Mouse (Mus musculus) midbrain, postnatal 0 days (tissue): ENCODE results near the gene Olfr111. TPM values are rescaled to one million over a fixed set of nuclear protein-coding genes. Genes with fewer than 3 reads are reported as not detected.
"Not testable (repeated sequence)": the region's sequence is repeated elsewhere in the genome, so short reads cannot be mapped to it uniquely, and the experiment has no call there.

Experiments
- ATAC-seq: fragments of 200-750 bp; cut with Nextera tagmentation; 2 replicates; pipeline ENCODE4 v1.8.0; 2017; ENCODE audit warnings: moderate number of reproducible peaks, mild to moderate bottlenecking, moderate TSS enrichment, moderate library complexity; ENCODE audit not compliant: low FRiP score
- DNase-seq: peaks from one replicate; pipeline ENCODE4 v3.0.0-alpha.2; 2015; ENCODE audit warnings: low spot score
- H3K27ac ChIP-seq: fragments of 300-500 bp; sonication (generic); 2 replicates; pipeline ENCODE4 v1.5.1; 2014; ENCODE audit warnings: low read depth, mild to moderate bottlenecking, low read length, mixed read lengths
- H3K27me3 ChIP-seq: fragments of 300-500 bp; sonication (generic); 2 replicates; pipeline ENCODE4 v1.6.1; 2014; ENCODE audit warnings: low read length, control low read depth, mixed read lengths; ENCODE audit not compliant: insufficient read depth
- H3K36me3 ChIP-seq: fragments of 300-500 bp; sonication (generic); 2 replicates; pipeline ENCODE4 v1.6.1; 2014; ENCODE audit warnings: low read length, control low read depth, mixed read lengths; ENCODE audit not compliant: insufficient read depth
- H3K4me1 ChIP-seq: fragments of 300-500 bp; sonication (generic); 2 replicates; pipeline ENCODE4 v1.6.1; 2014; ENCODE audit warnings: mild to moderate bottlenecking, control low read depth, antibody characterized with exemption, low read length, mixed read lengths; ENCODE audit not compliant: insufficient read depth
- H3K4me2 ChIP-seq: fragments of 300-500 bp; sonication (generic); 2 replicates; pipeline ENCODE4 v1.6.1; 2014; ENCODE audit warnings: low read depth, mild to moderate bottlenecking, low read length, mixed read lengths; ENCODE audit not compliant: poor library complexity, severe bottlenecking
- H3K4me3 ChIP-seq: fragments of 300-500 bp; sonication (generic); 2 replicates; pipeline ENCODE4 v1.5.1; 2014; ENCODE audit warnings: low read depth, mild to moderate bottlenecking, low read length, moderate library complexity
- H3K9ac ChIP-seq: fragments of 300-500 bp; sonication (generic); replicated peaks from 2 replicates; pipeline ENCODE4 v1.6.1; 2014; ENCODE audit warnings: mild to moderate bottlenecking, low read length, moderate library complexity, mixed read lengths; ENCODE audit not compliant: poor library complexity, severe bottlenecking
- H3K9me3 ChIP-seq: fragments of 300-500 bp; sonication (generic); 2 replicates; pipeline ENCODE4 v1.6.1; 2016; ENCODE audit warnings: low read length, control low read depth
- CTCF ChIP-seq: IDR thresholded peaks from 2 replicates; pipeline ENCODE4 v1.5.1; 2016; ENCODE audit warnings: antibody characterized with exemption, mild to moderate bottlenecking
- WGBS: fragments of 180-500 bp; shearing (Covaris S2); extraction: QIAGEN DNeasy Blood & Tissue Kit; methylation state at CpG from one replicate; pipeline ENCODE4 v1.1.7; 2014; 5-methylcytosine and 5-hydroxymethylcytosine counted together
- polyA plus RNA-seq: library from polyadenylated mRNA; unstranded; fragments of >200 nt; fragmentation: Nextera tagmentation; extraction: Ambion mirVana; gene quantifications from 2 replicates; pipeline ENCODE4 v1.2.1, GENCODE M21; 2015
- total RNA-seq: library from RNA; depleted of rRNA; stranded (reverse); fragments of >200 nt; gene quantifications from 2 replicates; pipeline ENCODE4 v1.2.3, GENCODE M21; 2014; rRNA removed

The Olfr111 gene
- total RNA-seq: 0.14 TPM in 1 of 2 replicates, not detected in the other
- polyA plus RNA-seq: not detected in 2 replicates

- WGBS: 89% methylated on average over 4 of the region's 4 CpGs
- Histone ChIP-seq H3K4me1 (no peaks in the 10 kb centered on the region), H3K4me2 (no peak within 1 kb of the TSS), H3K9me3 (no peaks in the 10 kb centered on the region), H3K27me3 (no peaks in the 10 kb centered on the region), H3K27ac (no peak within 1 kb of the TSS), H3K4me3 (no peak within 1 kb of the TSS), H3K36me3 (no peaks in the 10 kb centered on the region), H3K9ac (no peak within 1 kb of the TSS)
- TF ChIP-seq CTCF: no peak
- no peak for ATAC-seq
- DNase-seq: no peak
Measured at GRCm38 (mm10) chr17:37507730-37508129, at the start of gene Olfr111. TSS of gene Olfr111 (plus strand) at chr17:37508030.

- WGBS: 93% methylated on average over 1 of the region's 1 CpGs
- H3K4me1 ChIP-seq: no peaks in the 10 kb centered on the region
- TF ChIP-seq CTCF: no peak
- no peaks in the 10 kb centered on the region for H3K27me3 ChIP-seq
- no peak within 1 kb of the TSS for H3K27ac ChIP-seq
- no peaks in the 10 kb centered on the region for H3K36me3 ChIP-seq
- no peak within 1 kb of the TSS for H3K9ac ChIP-seq
- H3K4me3 ChIP-seq: no peak within 1 kb of the TSS
- no peak for ATAC-seq
- H3K9me3 ChIP-seq: no peaks in the 10 kb centered on the region
- H3K4me2 ChIP-seq: no peak within 1 kb of the TSS
- DNase-seq: no peak
Measured at GRCm38 (mm10) chr17:37458616-37459015, 49.2 kb upstream of the Olfr111 start, which contains the start of gene Olfr109. TSS of gene Olfr109 (plus strand) at chr17:37458916.

- Histone ChIP-seq H3K27me3 (no peaks in the 10 kb centered on the region), H3K27ac (no peak within 1 kb of the TSS), H3K4me3 (no peak within 1 kb of the TSS), H3K36me3 (no peaks in the 10 kb centered on the region), H3K4me1 (no peaks in the 10 kb centered on the region), H3K9ac (no peak within 1 kb of the TSS), H3K4me2 (no peak within 1 kb of the TSS), H3K9me3 (0 out of 2 replicates have a peak, but pooled peaks cover 3% of the 10 kb centered on the region)
- no peak for TF ChIP-seq CTCF
- DNase-seq: no peak
- no peak for ATAC-seq
- 81% methylated on average over 2 of the region's 2 CpGs for WGBS
Measured at GRCm38 (mm10) chr17:37483452-37483851, 24.4 kb upstream of the Olfr111 start, which contains the start of gene H2-M2. TSS of gene H2-M2 (minus strand) at chr17:37483552.

GRCm38 (mm10) chr17:37491930-37492518 lies 15.8 kb upstream of the Olfr111 start, which contains the start of gene Olfr110:
TSS of gene Olfr110 (plus strand) at chr17:37492468.
- H3K9ac ChIP-seq: no peak within 1 kb of the TSS
- 62% methylated on average over 1 of the region's 1 CpGs for WGBS
- H3K4me1 ChIP-seq: no peaks in the 10 kb centered on the region
- no peaks in the 10 kb centered on the region for H3K9me3 ChIP-seq
- H3K27ac ChIP-seq: no peak within 1 kb of the TSS
- no peak for ATAC-seq
- H3K36me3 ChIP-seq: no peaks in the 10 kb centered on the region
- DNase-seq: no peak
- TF ChIP-seq CTCF: no peak
- H3K4me3 ChIP-seq: no peak within 1 kb of the TSS
- no peak within 1 kb of the TSS for H3K4me2 ChIP-seq
- no peaks in the 10 kb centered on the region for H3K27me3 ChIP-seq

GRCm38 (mm10) chr17:37524612-37525011 lies 16.8 kb downstream of the Olfr111 start:
- H3K36me3 ChIP-seq, H3K9ac ChIP-seq, H3K4me2 ChIP-seq, H3K4me3 ChIP-seq, ATAC-seq, H3K27me3 ChIP-seq, H3K4me1 ChIP-seq, DNase-seq, H3K27ac ChIP-seq, H3K9me3 ChIP-seq: not testable (repeated sequence)

GRCm38 (mm10) chr17:37525427-37525826 lies 17.6 kb downstream of the Olfr111 start:
- not testable (repeated sequence) for H3K36me3 ChIP-seq, H3K9ac ChIP-seq, H3K9me3 ChIP-seq, H3K27me3 ChIP-seq, DNase-seq, H3K4me3 ChIP-seq, H3K27ac ChIP-seq, H3K4me2 ChIP-seq, H3K4me1 ChIP-seq, ATAC-seq
- 73% methylated on average over 1 of the region's 1 CpGs for WGBS
